Mouse (Mus musculus) liver, postnatal 0 days (tissue): ENCODE data around the gene Abcg3. TPM values are rescaled to one million over a fixed set of nuclear protein-coding genes. Genes with fewer than 3 reads are reported as not detected.
"Not testable (repeated sequence)": the region's sequence is repeated elsewhere in the genome, so short reads cannot be mapped to it uniquely, and the experiment has no call there.

Experiments
- ATAC-seq: fragments of 200-750 bp; cut with Nextera tagmentation; 2 replicates; pipeline ENCODE4 v1.8.0; 2017; ENCODE audit warnings: mild to moderate bottlenecking, moderate library complexity
- DNase-seq: peaks from one replicate; pipeline ENCODE4 v3.0.0-alpha.2; 2016
- H3K27ac ChIP-seq: fragments of 300-500 bp; sonication (generic); 2 replicates; pipeline ENCODE4 v1.5.1; 2014; ENCODE audit warnings: antibody characterized with exemption, moderate library complexity, mild to moderate bottlenecking, low read depth
- H3K27me3 ChIP-seq: fragments of 300-500 bp; sonication (generic); 2 replicates; pipeline ENCODE4 v1.6.1; 2014; ENCODE audit warnings: low read length, control low read depth, mixed read lengths; ENCODE audit not compliant: insufficient read depth
- H3K36me3 ChIP-seq: fragments of 300-500 bp; sonication (generic); replicated peaks from 2 replicates; pipeline ENCODE4 v1.6.1; 2014; ENCODE audit warnings: mild to moderate bottlenecking, control low read depth, low read length, moderate library complexity, mixed read lengths; ENCODE audit not compliant: insufficient read depth
- H3K4me1 ChIP-seq: fragments of 300-500 bp; sonication (generic); 2 replicates; pipeline ENCODE4 v1.6.1; 2014; ENCODE audit warnings: antibody characterized with exemption, mild to moderate bottlenecking, control low read depth; ENCODE audit not compliant: insufficient read depth
- H3K4me2 ChIP-seq: fragments of 300-500 bp; sonication (generic); 2 replicates; pipeline ENCODE4 v1.6.1; 2014; ENCODE audit warnings: low read depth, mild to moderate bottlenecking, low read length, moderate library complexity, mixed read lengths
- H3K4me3 ChIP-seq: fragments of 300-500 bp; sonication (generic); 2 replicates; pipeline ENCODE4 v1.5.1; 2014; ENCODE audit warnings: low read depth, low read length
- H3K9ac ChIP-seq: fragments of 300-500 bp; sonication (generic); replicated peaks from 2 replicates; pipeline ENCODE4 v1.6.1; 2014; ENCODE audit warnings: mild to moderate bottlenecking, moderate library complexity
- H3K9me3 ChIP-seq: fragments of 300-500 bp; sonication (generic); 2 replicates; pipeline ENCODE4 v1.6.1; 2016; ENCODE audit warnings: mild to moderate bottlenecking, control low read depth, low read length, mixed read lengths
- CTCF ChIP-seq: sonication (generic); IDR thresholded peaks from 2 replicates; pipeline ENCODE4 v1.5.1; 2016; ENCODE audit warnings: antibody characterized with exemption, low read depth
- EP300 ChIP-seq: IDR thresholded peaks from 2 replicates; pipeline ENCODE4 v1.6.1; 2016; ENCODE audit warnings: antibody characterized with exemption, low read depth, mild to moderate bottlenecking
- WGBS: fragments of 180-500 bp; shearing (Covaris S2); extraction: QIAGEN DNeasy Blood & Tissue Kit; methylation state at CpG from one replicate; pipeline ENCODE4 v1.1.7; 2014; ENCODE audit not compliant: insufficient replicate concordance; 5-methylcytosine and 5-hydroxymethylcytosine counted together
- polyA plus RNA-seq: library from polyadenylated mRNA; unstranded; fragments of >200 nt; fragmentation: Nextera tagmentation; extraction: Ambion mirVana; gene quantifications from 2 replicates; pipeline ENCODE4 v1.2.1, GENCODE M21; 2015

Abcg3 gene
- polyA plus RNA-seq, 1 experiment from 2014 or later: 4.2 TPM

DNA sequence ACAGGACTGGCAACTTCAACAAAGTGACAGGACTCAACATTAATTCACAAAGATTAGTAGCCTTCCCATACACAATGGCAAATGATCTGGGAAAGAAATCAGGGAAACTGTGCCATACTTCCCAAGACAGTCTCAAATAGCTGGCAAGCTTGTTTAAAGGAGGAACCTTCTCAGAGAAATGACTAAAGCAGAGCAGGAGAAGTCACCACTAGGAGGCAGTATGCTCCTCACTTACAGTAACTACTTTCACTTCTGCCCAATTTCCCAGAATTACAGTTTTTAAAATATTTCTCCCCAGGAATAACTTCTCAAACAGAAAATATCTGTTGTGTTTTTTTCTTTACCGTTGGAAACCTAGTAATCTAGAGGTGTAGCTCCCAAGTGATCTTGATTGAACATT lies 4.2 kb upstream of the Abcg3 start:
- H3K9ac ChIP-seq: no peak overlapping the region
- no peak overlapping the region for H3K4me2 ChIP-seq
- H3K9me3 ChIP-seq: no peaks in the 10 kb centered on the region
- TF ChIP-seq CTCF (peak; percentile 78), EP300 (no peak)
- H3K4me3 ChIP-seq: no peak overlapping the region
- DNase-seq (no peak), ATAC-seq (no peak)
- 35% methylated on average over 1 of the region's 1 CpGs for WGBS
- no peaks in the 10 kb centered on the region for H3K27me3 ChIP-seq
- no peak overlapping the region for H3K27ac ChIP-seq
- no peaks in the 10 kb centered on the region for H3K36me3 ChIP-seq
- peaks cover 5% of the 10 kb centered on the region; the same call in 1 of the 2 replicates for H3K4me1 ChIP-seq

- H3K4me3 ChIP-seq: no peak overlapping the region
- DNase-seq: no peak
- ATAC-seq: peak; percentile 48
- H3K27me3 ChIP-seq: no peaks in the 10 kb centered on the region
- H3K36me3 ChIP-seq: no peaks in the 10 kb centered on the region
- TF ChIP-seq EP300 (no peak), CTCF (no peak)
- H3K9ac ChIP-seq: no peak overlapping the region
- no peak overlapping the region for H3K27ac ChIP-seq
- 23% methylated on average over 2 of the region's 2 CpGs for WGBS
- peaks cover 5% of the 10 kb centered on the region; the same call in 1 of the 2 replicates for H3K4me1 ChIP-seq
- no peaks in the 10 kb centered on the region for H3K9me3 ChIP-seq
- no peak overlapping the region for H3K4me2 ChIP-seq
These were observed 3.4 kb downstream of the Abcg3 start for GRCm38 (mm10) chr5:104979040-104979513.

DNA sequence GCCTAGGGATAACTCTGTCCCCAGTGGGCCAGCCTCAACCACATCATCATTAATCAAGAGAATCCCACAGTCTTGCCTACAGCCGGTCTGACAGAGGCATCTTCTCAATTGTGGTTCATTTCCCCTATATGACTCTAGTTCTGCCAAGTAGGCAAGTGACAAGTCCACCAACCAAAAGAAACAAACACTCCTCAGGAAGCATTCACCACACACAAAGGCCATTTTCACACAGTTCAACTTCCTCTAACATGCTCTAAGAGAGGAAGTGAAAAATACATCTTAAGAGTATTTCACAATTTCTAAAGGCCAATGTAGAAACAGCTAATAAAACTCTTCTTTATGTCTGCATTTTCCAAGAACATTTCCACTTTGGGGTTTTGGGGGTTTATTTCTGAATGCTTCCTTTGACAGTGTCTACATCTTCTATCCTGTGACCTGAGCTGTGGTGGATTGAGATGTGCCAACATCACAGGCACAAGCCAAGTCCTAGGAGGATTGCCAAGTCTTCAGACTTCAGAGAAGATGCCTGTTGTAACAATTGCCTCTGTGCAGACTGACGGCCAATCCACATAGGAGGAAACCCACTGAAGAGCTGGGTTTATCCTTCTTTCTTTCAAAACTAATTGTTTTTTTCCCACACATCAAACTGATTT lies 24.3 kb downstream of the Abcg3 start:
- peak; percentile 82 for ATAC-seq
- 39% methylated on average over 2 of the region's 2 CpGs for WGBS

DNA sequence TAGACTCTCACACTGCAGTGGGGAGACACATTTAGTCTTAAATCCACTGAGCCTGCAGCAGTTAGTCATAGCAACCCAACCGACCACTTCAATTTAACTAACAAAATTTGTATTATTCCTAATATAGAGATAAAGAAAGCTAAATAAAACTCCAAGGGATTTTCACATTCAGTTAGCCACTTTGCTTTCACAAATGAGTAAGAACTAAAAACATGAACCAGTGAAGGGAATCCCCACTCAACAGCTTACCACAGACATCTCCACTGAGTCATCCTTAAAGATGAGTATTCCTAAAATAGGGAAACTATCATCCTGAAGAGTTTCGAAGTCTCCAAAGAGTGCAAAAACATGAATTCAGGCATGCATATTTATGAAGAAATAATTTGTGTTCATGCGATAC lies 27.3 kb downstream of the Abcg3 start:
- no peak overlapping the region for H3K4me3 ChIP-seq
- H3K9ac ChIP-seq: no peak overlapping the region
- DNase-seq (no peak), ATAC-seq (no peak)
- H3K9me3 ChIP-seq: no peaks in the 10 kb centered on the region
- H3K4me2 ChIP-seq: no peak overlapping the region
- no peak for TF ChIP-seq CTCF
- no peak for TF ChIP-seq EP300
- no peaks in the 10 kb centered on the region for H3K27me3 ChIP-seq
- 84% methylated on average over 3 of the region's 3 CpGs for WGBS
- no peak overlapping the region for H3K27ac ChIP-seq
- no peaks in the 10 kb centered on the region for H3K36me3 ChIP-seq
- H3K4me1 ChIP-seq: 0 out of 2 replicates have a peak, but pooled peaks cover 4% of the 10 kb centered on the region

More for the DNA sequence above, 24.3 kb downstream of the Abcg3 start:
- H3K4me1 ChIP-seq: 0 out of 2 replicates have a peak, but pooled peaks cover 4% of the 10 kb centered on the region
- no peaks in the 10 kb centered on the region for H3K36me3 ChIP-seq
- peak; percentile 12 for DNase-seq
- peak overlapping the region; percentile 25; the same call in 1 of the 2 replicates for H3K27ac ChIP-seq
- TF ChIP-seq EP300 (no peak), CTCF (no peak)
- no peak overlapping the region for H3K4me3 ChIP-seq
- no peaks in the 10 kb centered on the region for H3K9me3 ChIP-seq
- H3K27me3 ChIP-seq: no peaks in the 10 kb centered on the region
- no peak overlapping the region for H3K4me2 ChIP-seq
- H3K9ac ChIP-seq: no peak overlapping the region

DNA sequence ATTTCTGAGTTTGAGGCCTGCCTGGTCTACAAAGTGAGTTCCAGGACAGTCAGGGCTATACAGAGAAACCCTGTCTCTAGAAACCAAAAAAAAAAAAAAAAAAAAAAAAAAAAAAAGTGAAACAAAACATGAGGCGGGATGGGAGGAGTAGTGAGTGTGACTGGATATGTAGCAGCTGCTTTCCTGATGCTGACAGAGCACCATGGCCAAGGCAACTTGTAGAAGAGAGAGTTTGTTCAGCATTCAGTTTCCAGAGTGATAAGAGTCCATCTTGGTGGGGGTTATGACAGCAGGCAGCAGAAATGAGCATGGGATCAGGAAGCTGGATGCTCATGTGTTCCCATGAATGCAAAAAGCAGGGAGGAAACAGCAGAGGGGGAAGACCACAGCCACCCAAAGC lies 35.6 kb downstream of the Abcg3 start:
- DNase-seq (no peak), ATAC-seq (no peak)
- no peak overlapping the region for H3K9ac ChIP-seq
- H3K27ac ChIP-seq: no peak overlapping the region
- H3K27me3 ChIP-seq: no peaks in the 10 kb centered on the region
- 56% methylated on average over 1 of the region's 1 CpGs for WGBS
- H3K4me2 ChIP-seq: no peak overlapping the region
- TF ChIP-seq CTCF (no peak), EP300 (no peak)
- no peaks in the 10 kb centered on the region for H3K4me1 ChIP-seq
- no peaks in the 10 kb centered on the region for H3K9me3 ChIP-seq
- H3K4me3 ChIP-seq: no peak overlapping the region
- no peaks in the 10 kb centered on the region for H3K36me3 ChIP-seq

GRCm38 (mm10) chr5:104934148-104934547 lies 48.4 kb downstream of the Abcg3 start:
- H3K27ac ChIP-seq: no peak overlapping the region
- no peak for DNase-seq
- H3K27me3 ChIP-seq: no peaks in the 10 kb centered on the region
- 80% methylated on average over 7 of the region's 7 CpGs for WGBS
- no peak overlapping the region for H3K9ac ChIP-seq
- no peaks in the 10 kb centered on the region; the same call in 1 of the 2 replicates for H3K36me3 ChIP-seq
- H3K4me2 ChIP-seq: no peak overlapping the region
- H3K4me3 ChIP-seq: no peak overlapping the region
- H3K4me1 ChIP-seq: no peaks in the 10 kb centered on the region
- no peak for ATAC-seq
- H3K9me3 ChIP-seq: no peaks in the 10 kb centered on the region
- no peak for TF ChIP-seq EP300
- no peak for TF ChIP-seq CTCF

DNA sequence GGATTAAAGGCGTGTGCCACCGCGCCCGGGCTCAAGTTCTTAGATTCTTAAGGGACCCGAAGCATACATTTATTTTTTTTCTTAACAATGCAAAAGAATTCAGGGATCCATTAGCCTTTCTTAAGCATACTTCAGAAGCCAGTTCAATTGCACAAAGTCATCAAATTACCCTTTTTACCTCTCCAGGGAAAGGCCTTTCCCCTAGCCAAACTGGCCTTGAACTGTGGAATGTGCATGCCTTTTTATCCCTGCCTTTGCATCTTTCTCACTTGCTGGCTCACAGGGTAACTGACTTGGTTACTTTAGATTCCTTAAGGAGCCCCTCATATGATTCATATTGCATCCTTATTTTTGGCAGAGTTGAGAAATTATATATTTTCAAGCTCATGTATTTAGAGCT lies 76.0 kb downstream of the Abcg3 start:
- not testable (repeated sequence) for H3K9me3 ChIP-seq, ATAC-seq, H3K9ac ChIP-seq, H3K27me3 ChIP-seq, H3K4me2 ChIP-seq, H3K4me3 ChIP-seq, H3K4me1 ChIP-seq, H3K27ac ChIP-seq, H3K36me3 ChIP-seq, DNase-seq
- WGBS: 82% methylated on average over 5 of the region's 5 CpGs
